Mouse (Mus musculus): ENCODE measurements around the gene Rab3gap2.

DNA sequence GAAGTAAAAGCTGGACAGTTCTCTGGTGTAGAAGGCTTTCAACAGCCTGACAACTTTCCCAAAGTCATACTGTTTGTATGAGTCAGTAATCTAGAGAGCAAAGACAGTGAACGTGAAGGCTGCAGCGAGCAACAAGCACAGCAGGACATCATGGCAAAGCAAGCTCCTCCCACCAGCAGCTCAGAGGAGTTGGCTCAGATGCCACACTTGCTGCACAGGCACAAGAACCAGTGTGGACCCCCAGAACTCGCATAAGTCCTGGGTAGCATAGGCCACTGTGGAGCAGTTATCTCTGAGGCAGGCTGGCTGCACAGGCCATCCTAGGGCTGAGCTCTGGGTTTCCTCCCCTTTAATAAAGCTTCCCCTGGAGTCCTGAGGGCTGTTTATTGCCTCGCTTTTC, 87.4 kb downstream of the Rab3gap2 start:
- TF ChIP-seq EP300 (optimal IDR thresholded peaks at IDR 0.05) (no peak), CTCF (IDR thresholded peaks at IDR 0.05; ENCODE audit: low read depth) (no peak)

Measured in stomach, postnatal 0 days (tissue).